Mouse (Mus musculus): Measurements from ENCODE around the gene 1700012A03Rik. TPM values are rescaled to one million over a fixed set of nuclear protein-coding genes. Genes with fewer than 3 reads are reported as not detected.

Gene 1700012A03Rik
- polyA plus RNA-seq (2012; rRNA removed), result not detected in 2 replicates

- DNase-seq (ENCODE audit: low spot score), result no peak
Observed at GRCm38 (mm10) chr6:32049951-32050345, at the start of gene 1700012A03Rik. Gene 1700012A03Rik, plus strand, starts transcription at chr6:32050246.

- DNase-seq (ENCODE audit: low spot score), result no peak
Observed at GRCm38 (mm10) chr6:32004228-32004627, 45.8 kb upstream of the 1700012A03Rik start.

GRCm38 (mm10) chr6:32005914-32006313 is 44.1 kb upstream of the 1700012A03Rik start:
- DNase-seq (ENCODE audit: low spot score), result no peak

GRCm38 (mm10) chr6:32006382-32006781 is 43.7 kb upstream of the 1700012A03Rik start:
- no peak for DNase-seq (ENCODE audit: low spot score)

- no peak for DNase-seq (ENCODE audit: low spot score)
Observed at GRCm38 (mm10) chr6:32007336-32007735, 42.7 kb upstream of the 1700012A03Rik start.

GRCm38 (mm10) chr6:32016841-32017240 is 33.2 kb upstream of the 1700012A03Rik start:
- no peak for DNase-seq (ENCODE audit: low spot score)

GRCm38 (mm10) chr6:32017406-32018104 is 32.5 kb upstream of the 1700012A03Rik start:
- DNase-seq (ENCODE audit: low spot score), result no peak

GRCm38 (mm10) chr6:32018105-32018446 is 32.0 kb upstream of the 1700012A03Rik start:
- DNase-seq (ENCODE audit: low spot score), result peak; percentile 33

- no peak for DNase-seq (ENCODE audit: low spot score)
Observed at GRCm38 (mm10) chr6:32021853-32022536, 28.1 kb upstream of the 1700012A03Rik start.

- no peak for DNase-seq (ENCODE audit: low spot score)
Observed at GRCm38 (mm10) chr6:32022537-32022869, 27.5 kb upstream of the 1700012A03Rik start.

- DNase-seq (ENCODE audit: low spot score), result no peak
Observed at GRCm38 (mm10) chr6:32028228-32029009, 21.6 kb upstream of the 1700012A03Rik start.

GRCm38 (mm10) chr6:32034226-32034625 is 15.8 kb upstream of the 1700012A03Rik start:
- DNase-seq (ENCODE audit: low spot score), result no peak

- no peak for DNase-seq (ENCODE audit: low spot score)
Observed at GRCm38 (mm10) chr6:32045344-32045743, 4.7 kb upstream of the 1700012A03Rik start.

- DNase-seq (ENCODE audit: low spot score), result no peak
Observed at GRCm38 (mm10) chr6:32049256-32049950, 643 bp upstream of the 1700012A03Rik start.

GRCm38 (mm10) chr6:32052135-32052915 is 2.3 kb downstream of the 1700012A03Rik start:
- DNase-seq (ENCODE audit: low spot score), result no peak

- no peak for DNase-seq (ENCODE audit: low spot score)
Observed at GRCm38 (mm10) chr6:32056525-32056924, 6.5 kb downstream of the 1700012A03Rik start.

- DNase-seq (ENCODE audit: low spot score), result no peak
Observed at GRCm38 (mm10) chr6:32058571-32058970, 8.5 kb downstream of the 1700012A03Rik start.

GRCm38 (mm10) chr6:32060641-32061040 is 10.6 kb downstream of the 1700012A03Rik start:
- DNase-seq (ENCODE audit: low spot score), result no peak

- DNase-seq (ENCODE audit: low spot score), result no peak
Observed at GRCm38 (mm10) chr6:32061266-32061665, 11.2 kb downstream of the 1700012A03Rik start.

- DNase-seq (ENCODE audit: low spot score), result no peak
Observed at GRCm38 (mm10) chr6:32065789-32066510, 15.9 kb downstream of the 1700012A03Rik start.

- no peak for DNase-seq (ENCODE audit: low spot score)
Observed at GRCm38 (mm10) chr6:32072161-32072560, 22.1 kb downstream of the 1700012A03Rik start.

Data from urinary bladder, adult 2 months (tissue).